Mouse (Mus musculus): ENCODE measurements around the gene Ube2v1.
"Not testable (repeated sequence)": the region's sequence is repeated elsewhere in the genome, so short reads cannot be mapped to it uniquely, and the experiment has no call there.

Gene Ube2v1

GRCm38 (mm10) chr2:167622965-167623364 is 8.9 kb downstream of the Ube2v1 start:
- no peak for DNase-seq (ENCODE audit: low read depth in 2 of 2, low spot score in 2 of 2)

GRCm38 (mm10) chr2:167622352-167622751 is 9.5 kb downstream of the Ube2v1 start:
- DNase-seq (ENCODE audit: low read depth in 2 of 2, low spot score in 2 of 2): no peak

- no peak for DNase-seq (ENCODE audit: low read depth in 2 of 2, low spot score in 2 of 2)
These were observed 10.4 kb downstream of the Ube2v1 start for GRCm38 (mm10) chr2:167621255-167622087.

- DNase-seq (ENCODE audit: low read depth in 2 of 2, low spot score in 2 of 2): no peak
These were observed 14.4 kb downstream of the Ube2v1 start for GRCm38 (mm10) chr2:167617472-167617871.

- no peak for DNase-seq (ENCODE audit: low read depth in 2 of 2, low spot score in 2 of 2)
These were observed 14.9 kb downstream of the Ube2v1 start for GRCm38 (mm10) chr2:167617034-167617433.

GRCm38 (mm10) chr2:167613335-167613734 is 18.6 kb downstream of the Ube2v1 start:
- DNase-seq (ENCODE audit: low read depth in 2 of 2, low spot score in 2 of 2): not testable (repeated sequence)

GRCm38 (mm10) chr2:167612122-167612521 is 19.8 kb downstream of the Ube2v1 start:
- DNase-seq (ENCODE audit: low read depth in 2 of 2, low spot score in 2 of 2): no peak

- no peak for DNase-seq (ENCODE audit: low read depth in 2 of 2, low spot score in 2 of 2)
These were observed 20.6 kb downstream of the Ube2v1 start for GRCm38 (mm10) chr2:167611287-167611686.

GRCm38 (mm10) chr2:167606745-167607123 is 25.2 kb downstream of the Ube2v1 start:
- no peak for DNase-seq (ENCODE audit: low read depth in 2 of 2, low spot score in 2 of 2)

GRCm38 (mm10) chr2:167605817-167606744 is 25.8 kb downstream of the Ube2v1 start:
- no peak for DNase-seq (ENCODE audit: low read depth in 2 of 2, low spot score in 2 of 2)

GRCm38 (mm10) chr2:167605178-167605794 is 26.6 kb downstream of the Ube2v1 start:
- peak; percentile 70 to 81 for DNase-seq (ENCODE audit: low read depth in 2 of 2, low spot score in 2 of 2)

GRCm38 (mm10) chr2:167602978-167603377 is 28.9 kb downstream of the Ube2v1 start:
- DNase-seq (ENCODE audit: low read depth in 2 of 2, low spot score in 2 of 2): no peak

- no peak for DNase-seq (ENCODE audit: low read depth in 2 of 2, low spot score in 2 of 2)
These were observed 29.5 kb downstream of the Ube2v1 start for GRCm38 (mm10) chr2:167602364-167602763.

GRCm38 (mm10) chr2:167600481-167600995 is 31.4 kb downstream of the Ube2v1 start:
- DNase-seq (ENCODE audit: low read depth in 2 of 2, low spot score in 2 of 2): no peak

GRCm38 (mm10) chr2:167599917-167600316 is 32.0 kb downstream of the Ube2v1 start:
- DNase-seq (ENCODE audit: low read depth in 2 of 2, low spot score in 2 of 2): no peak

- no peak for DNase-seq (ENCODE audit: low read depth in 2 of 2, low spot score in 2 of 2)
These were observed 32.7 kb downstream of the Ube2v1 start for GRCm38 (mm10) chr2:167599195-167599594.

GRCm38 (mm10) chr2:167597492-167598186 is 34.3 kb downstream of the Ube2v1 start:
- DNase-seq (ENCODE audit: low read depth in 2 of 2, low spot score in 2 of 2): no peak

GRCm38 (mm10) chr2:167596726-167597491 is 35.0 kb downstream of the Ube2v1 start:
- DNase-seq (ENCODE audit: low read depth in 2 of 2, low spot score in 2 of 2): no peak

- DNase-seq (ENCODE audit: low read depth in 2 of 2, low spot score in 2 of 2): no peak
These were observed 35.6 kb downstream of the Ube2v1 start for GRCm38 (mm10) chr2:167596262-167596661.

- DNase-seq (ENCODE audit: low read depth in 2 of 2, low spot score in 2 of 2): no peak
These were observed 36.1 kb downstream of the Ube2v1 start for GRCm38 (mm10) chr2:167595761-167596171.
